Mouse (Mus musculus) frontal cortex, adult 2 months (tissue): ENCODE measurements at regions not wholly inside any gene's neighbourhood (a gene's known extent, or its start where the extent isn't known, plus 50 kb on each side); places are given as distances from the start of the nearest gene placed in this dataset.

Experiments used
- DNase-seq, 2 experiments: peaks; one replicate each; pipeline ENCODE4 v3.0.0; 2022; ENCODE audit warnings: low spot score in 1 of 2; ENCODE audit errors: extremely low spot score in 1 of 2

GRCm38 (mm10) chr10:99902280-99903231 lies 112.9 kb upstream of the Kitl start:
- DNase-seq = no peak

- DNase-seq = no peak
These were observed 114.2 kb upstream of the Kitl start for GRCm38 (mm10) chr10:99900955-99901835.

GRCm38 (mm10) chr10:99893999-99894398 lies 121.4 kb upstream of the Kitl start:
- DNase-seq = no peak

- no peak for DNase-seq
These were observed 123.5 kb upstream of the Kitl start for GRCm38 (mm10) chr10:99891899-99892298.

- no peak for DNase-seq
These were observed 122.4 kb upstream of the Csl start for GRCm38 (mm10) chr10:99881901-99882300.

GRCm38 (mm10) chr10:99879362-99879761 lies 119.9 kb upstream of the Csl start:
- no peak for DNase-seq

GRCm38 (mm10) chr10:99864711-99865110 lies 105.3 kb upstream of the Csl start:
- no peak for DNase-seq

GRCm38 (mm10) chr10:99860322-99861089 lies 101.0 kb upstream of the Csl start:
- DNase-seq = peak in 1 of 2 experiments; percentile 5

GRCm38 (mm10) chr10:99844110-99844509 lies 84.7 kb upstream of the Csl start:
- DNase-seq = no peak

- no peak for DNase-seq
These were observed 81.8 kb upstream of the Csl start for GRCm38 (mm10) chr10:99841167-99841843.

- DNase-seq = no peak
These were observed 80.9 kb upstream of the Csl start for GRCm38 (mm10) chr10:99840179-99840876.

- DNase-seq = no peak
These were observed 77.5 kb upstream of the Csl start for GRCm38 (mm10) chr10:99836835-99837412.

GRCm38 (mm10) chr10:99834905-99835633 lies 75.6 kb upstream of the Csl start:
- no peak for DNase-seq

GRCm38 (mm10) chr10:99829974-99830373 lies 70.5 kb upstream of the Csl start:
- DNase-seq = no peak

- no peak for DNase-seq
These were observed 68.0 kb upstream of the Csl start for GRCm38 (mm10) chr10:99827476-99827875.

GRCm38 (mm10) chr10:99825881-99826280 lies 66.4 kb upstream of the Csl start:
- no peak for DNase-seq

- DNase-seq = no peak
These were observed 52.7 kb upstream of the Csl start for GRCm38 (mm10) chr10:99812069-99812650.

GRCm38 (mm10) chr10:99811430-99811829 lies 52.0 kb upstream of the Csl start:
- DNase-seq = no peak
